Mouse (Mus musculus) MEL (cell line): Measurements from ENCODE around the gene Maff. TPM values are rescaled to one million over a fixed set of nuclear protein-coding genes. Genes with fewer than 3 reads are reported as not detected.

Source experiments
- DNase-seq: peaks from one replicate; pipeline ENCODE4 v3.0.0; 2011; ENCODE audit warnings: low read depth, low spot score
- H3K27ac ChIP-seq: 2 replicates; pipeline ENCODE4 v1.5.1; 2012; ENCODE audit warnings: low read depth, mild to moderate bottlenecking, control low read depth, low read length, moderate library complexity; ENCODE audit not compliant: control insufficient read depth
- H3K27me3 ChIP-seq, 2 experiments: fragments of 150-350 bp in 1 of 2; sonication (generic) in 1 of 2; 2 replicates each; pipeline ENCODE4 v1.6.1; 2012; ENCODE audit warnings: low read length in 2 of 2, mild to moderate bottlenecking in 2 of 2, improper control_type of control experiment in 1 of 2, moderate library complexity in 1 of 2; ENCODE audit not compliant: insufficient read depth in 2 of 2, control insufficient read depth in 1 of 2
- H3K36me3 ChIP-seq, 2 experiments: 2 replicates each; pipeline ENCODE4 v1.6.1; 2012 to 2014; ENCODE audit warnings: low read length in 2 of 2, improper control_type of control experiment in 1 of 2, inconsistent platforms in 1 of 2, mild to moderate bottlenecking in 1 of 2; ENCODE audit not compliant: insufficient read depth in 2 of 2, control insufficient read depth in 1 of 2
- H3K4me1 ChIP-seq, 2 experiments: fragments of 150-350 bp in 1 of 2; sonication (generic) in 1 of 2; 2 replicates each; pipeline ENCODE4 v1.6.1; 2012; ENCODE audit warnings: low read length in 2 of 2, improper control_type of control experiment in 1 of 2, mild to moderate bottlenecking in 1 of 2; ENCODE audit not compliant: insufficient read depth in 2 of 2, control insufficient read depth in 1 of 2
- H3K4me3 ChIP-seq, 2 experiments: fragments of 150-350 bp in 1 of 2; sonication (generic) in 1 of 2; 2 replicates each; pipeline ENCODE4 v1.5.1; 2012; ENCODE audit warnings: low read depth in 2 of 2, low read length in 2 of 2, mild to moderate bottlenecking in 2 of 2, moderate library complexity in 2 of 2, control low read depth in 1 of 2, improper control_type of control experiment in 1 of 2; ENCODE audit not compliant: control insufficient read depth in 1 of 2, insufficient read depth in 1 of 2
- H3K79me2 ChIP-seq: 2 replicates; pipeline ENCODE4 v1.6.1; 2012; ENCODE audit warnings: mild to moderate bottlenecking, low read length, moderate library complexity; ENCODE audit not compliant: control insufficient read depth, poor library complexity, insufficient read depth
- H3K9ac ChIP-seq: 2 replicates; pipeline ENCODE4 v1.6.1; 2012; ENCODE audit warnings: low read depth, mild to moderate bottlenecking, control low read depth, low read length, moderate library complexity; ENCODE audit not compliant: control insufficient read depth, poor library complexity, severe bottlenecking
- H3K9me3 ChIP-seq: fragments of 150-350 bp; sonication (generic); replicated peaks from 2 replicates; pipeline ENCODE4 v1.6.1; 2012; ENCODE audit warnings: mild to moderate bottlenecking, low read length, improper control_type of control experiment, moderate library complexity; ENCODE audit not compliant: insufficient read depth
- BHLHE40 ChIP-seq: IDR thresholded peaks from 2 replicates; pipeline ENCODE4 v1.6.1; 2012; ENCODE audit warnings: low read depth, mild to moderate bottlenecking, inconsistent platforms, low read length, improper control_type of control experiment, borderline replicate concordance
- CTCF ChIP-seq, 3 experiments: IDR thresholded peaks in 2 of 3; conservative IDR thresholded peaks in 1 of 3; 2 replicates each; pipeline ENCODE4 v1.5.1; 2011 to 2012; ENCODE audit warnings: low read length in 3 of 3, low read depth in 2 of 3, mild to moderate bottlenecking in 2 of 3, improper control_type of control experiment in 1 of 3, inconsistent platforms in 1 of 3, mixed read lengths in 1 of 3, moderate library complexity in 1 of 3; ENCODE audit not compliant: control insufficient read depth in 1 of 3, insufficient read depth in 1 of 3, poor library complexity in 1 of 3, severe bottlenecking in 1 of 3
- ETS1 ChIP-seq: IDR thresholded peaks from 2 replicates; pipeline ENCODE4 v1.6.1; 2012; ENCODE audit warnings: low read depth, mild to moderate bottlenecking, inconsistent platforms, low read length, improper control_type of control experiment, moderate library complexity
- GATA1 ChIP-seq: IDR thresholded peaks from 2 replicates; pipeline ENCODE4 v1.6.1; 2011; ENCODE audit warnings: low read depth, low read length, improper control_type of control experiment
- MEF2A ChIP-seq: IDR thresholded peaks from 2 replicates; pipeline ENCODE4 v1.6.1; 2014; ENCODE audit warnings: low read depth, mild to moderate bottlenecking, inconsistent platforms, low read length, improper control_type of control experiment; ENCODE audit not compliant: poor library complexity, insufficient replicate concordance, severe bottlenecking; ENCODE audit errors: extremely low read depth
- NRF1 ChIP-seq: IDR thresholded peaks from 2 replicates; pipeline ENCODE4 v1.6.1; 2014; ENCODE audit warnings: low read depth, mild to moderate bottlenecking, inconsistent platforms, low read length, improper control_type of control experiment, moderate library complexity; ENCODE audit not compliant: poor library complexity, insufficient read depth, severe bottlenecking
- POLR2AphosphoS5 ChIP-seq: IDR thresholded peaks from 2 replicates; pipeline ENCODE4 v1.6.1; 2012; ENCODE audit warnings: low read depth, borderline replicate concordance, mild to moderate bottlenecking, inconsistent platforms, low read length, moderate library complexity, mixed read lengths
- SIN3A ChIP-seq: IDR thresholded peaks from 2 replicates; pipeline ENCODE4 v1.6.1; 2012; ENCODE audit warnings: low read length, improper control_type of control experiment, inconsistent platforms
- TAL1 ChIP-seq: IDR thresholded peaks from 2 replicates; pipeline ENCODE4 v1.6.1; 2012; ENCODE audit warnings: mild to moderate bottlenecking, inconsistent platforms, low read length, moderate library complexity, mixed read lengths
- TBP ChIP-seq: IDR thresholded peaks from 2 replicates; pipeline ENCODE4 v1.8.0; 2011; ENCODE audit warnings: low read depth, low read length, improper control_type of control experiment
- TCF12 ChIP-seq: IDR thresholded peaks from 2 replicates; pipeline ENCODE4 v1.6.1; 2014; ENCODE audit warnings: low read depth, mild to moderate bottlenecking, inconsistent platforms, low read length, improper control_type of control experiment, moderate library complexity
- UBTF ChIP-seq: IDR thresholded peaks from 2 replicates; pipeline ENCODE4 v1.6.1; 2012; ENCODE audit warnings: low read depth, mild to moderate bottlenecking, inconsistent platforms, low read length, improper control_type of control experiment, moderate library complexity, borderline replicate concordance; ENCODE audit not compliant: insufficient read depth
- ZC3H11A ChIP-seq: IDR thresholded peaks from 2 replicates; pipeline ENCODE4 v1.6.1; 2012; ENCODE audit warnings: low read depth, mild to moderate bottlenecking, inconsistent platforms, low read length, improper control_type of control experiment
- ZMIZ1 ChIP-seq: IDR thresholded peaks from 2 replicates; pipeline ENCODE4 v1.6.1; 2012; ENCODE audit warnings: low read depth, mild to moderate bottlenecking, inconsistent platforms, low read length, improper control_type of control experiment, moderate library complexity
- polyA plus RNA-seq, 2 experiments: library from polyadenylated mRNA; stranded (reverse) in 1 of 2; unstranded in 1 of 2; fragments of >175 nt in 1 of 2; fragments of >200 nt in 1 of 2; gene quantifications; 2 replicates each; pipeline versions ENCODE4 v1.2.1 to v1.2.4; 2012; ENCODE audit warnings: low replicate concordance in 2 of 2, low read depth in 1 of 2; ENCODE audit not compliant: insufficient read length in 2 of 2, insufficient read depth in 1 of 2, missing spikeins in 1 of 2
- total RNA-seq: library from RNA; depleted of rRNA; stranded (reverse); fragments of 300-350 nt; gene quantifications from 2 replicates; pipeline ENCODE4 v1.2.3, GENCODE M21; 2012

The Maff gene
- total and polyA plus RNA-seq, 3 experiments = 3.3 to 5.8 TPM; not detected in 1

- H3K9me3 ChIP-seq = no peaks in the 10 kb centered on the region
- H3K9ac ChIP-seq = no peak overlapping the region
- DNase-seq = no peak
- TF ChIP-seq ZMIZ1 (no peak), CTCF (IDR thresholded peaks at IDR 0.05 in 2 of 3, conservative IDR thresholded peaks at IDR 0.05 in 1 of 3; ENCODE audit: control insufficient read depth in 1 of 3, insufficient read depth in 1 of 3, low read depth in 2 of 3, low read length in 3 of 3, poor library complexity in 1 of 3, severe bottlenecking in 1 of 3) (peak in 2 of 3 experiments; percentile 27 to 31; a peak in 4 of 6 replicates), SIN3A (no peak), POLR2AphosphoS5 (no peak)
- no peaks in the 10 kb centered on the region for H3K36me3 ChIP-seq
- 0 out of 2 replicates have a peak, but pooled peaks cover 2% of the 10 kb centered on the region for H3K79me2 ChIP-seq
- H3K27me3 ChIP-seq = no peaks in the 10 kb centered on the region
- H3K4me1 ChIP-seq = peaks cover 0 to 7% of the 10 kb centered on the region in 2 experiments; a peak in 3 of 4 replicates
- no peak overlapping the region for H3K4me3 ChIP-seq
- no peak overlapping the region for H3K27ac ChIP-seq
Measured at GRCm38 (mm10) chr15:79396736-79397135, 50.3 kb downstream of the Maff start.

GRCm38 (mm10) chr15:79399231-79400052 lies 53.0 kb downstream of the Maff start:
- Histone ChIP-seq H3K27ac (no peak overlapping the region), H3K79me2 (peaks cover 10% of the 10 kb centered on the region), H3K27me3 (no peaks in the 10 kb centered on the region), H3K36me3 (peaks cover 0 to 5% of the 10 kb centered on the region in 2 experiments; a peak in 1 of 4 replicates), H3K9ac (no peak overlapping the region), H3K4me1 (peaks cover 0 to 20% of the 10 kb centered on the region in 2 experiments), H3K9me3 (no peaks in the 10 kb centered on the region), H3K4me3 (no peak overlapping the region)
- DNase-seq = no peak
- TF ChIP-seq NRF1 = no peak
- TF ChIP-seq ETS1 = no peak
- no peak for TF ChIP-seq TCF12
- no peak for TF ChIP-seq TBP
- TF ChIP-seq ZC3H11A = no peak
- TF ChIP-seq TAL1 = no peak
- TF ChIP-seq MEF2A = no peak
- no peak for TF ChIP-seq UBTF
- no peak for TF ChIP-seq GATA1
- TF ChIP-seq BHLHE40 = no peak
